Mouse (Mus musculus) gastrocnemius, adult 2 months (tissue): ENCODE measurements around the gene Cdk5rap3. TPM values are rescaled to one million over a fixed set of nuclear protein-coding genes. Genes with fewer than 3 reads are reported as not detected.

Source experiments
- DNase-seq: peaks from one replicate; pipeline ENCODE4 v3.0.0; 2022
- H3K27ac ChIP-seq: fragments of 200-600 bp; 2 replicates; pipeline ENCODE4 v1.8.1; 2022; ENCODE audit warnings: mild to moderate bottlenecking
- H3K4me3 ChIP-seq: fragments of 200-600 bp; 2 replicates; pipeline ENCODE4 v1.8.1; 2022; ENCODE audit warnings: mild to moderate bottlenecking, moderate library complexity
- CTCF ChIP-seq: fragments of 200-600 bp; IDR thresholded peaks from 2 replicates; pipeline ENCODE4 v1.8.1; 2022; ENCODE audit warnings: antibody characterized with exemption, mild to moderate bottlenecking, moderate library complexity
- intact Hi-C: fragments of 180-260 bp; cut with DNase I; formaldehyde crosslinking; loops from one replicate; pipeline ENCODE4 v1.15.1; 2025
- total RNA-seq, 2 experiments: library from RNA; stranded (reverse); gene quantifications; 2 replicates each; pipeline ENCODE4 v1.2.3; 2021

Cdk5rap3 gene
- total RNA-seq, 2 experiments from 2014 or later, result 21.5 to 24.0 TPM

- Histone ChIP-seq H3K4me3 (peak overlapping the region; percentile 34; the same call in 1 of the 2 replicates), H3K27ac (peak overlapping the region; percentile 92)
- DNase-seq, result peak; percentile 95
- intact Hi-C loops, result loop anchor here (5.0 kb wide), 3 partner anchors 83 to 308 kb away; partner anchors contain the start of gene Snx11
- peak; percentile 93 for TF ChIP-seq CTCF
Observed at GRCm38 (mm10) chr11:96860564-96860963, 55.7 kb downstream of the Cdk5rap3 start.

GRCm38 (mm10) chr11:96859635-96860034 is 56.7 kb downstream of the Cdk5rap3 start:
- intact Hi-C loops, result loop anchor here (5.0 kb wide), 3 partner anchors 82 to 307 kb away; partner anchors contain the start of gene Snx11
- Histone ChIP-seq H3K27ac (peak overlapping the region; percentile 92; the same call in 1 of the 2 replicates), H3K4me3 (no peak overlapping the region)
- TF ChIP-seq CTCF, result no peak
- DNase-seq, result no peak

- H3K27ac ChIP-seq, result no peak overlapping the region
- DNase-seq, result no peak
- TF ChIP-seq CTCF, result no peak
- no peak overlapping the region for H3K4me3 ChIP-seq
- intact Hi-C loops, result no loop called here
Observed at GRCm38 (mm10) chr11:96857446-96857845, 58.9 kb downstream of the Cdk5rap3 start.

Other genes with a start within 250 kb of the Cdk5rap3 start
- 10 to 100 TPM; 11.1 to 13.6 TPM for gene Snx11, start 138.9 kb downstream of the Cdk5rap3 start, total RNA-seq
- gene Cbx1, start 127.4 kb downstream of the Cdk5rap3 start, total RNA-seq, result 10 to 100 TPM; 35.0 to 42.0 TPM
- 100 to 1,000 TPM; 395 to 484 TPM for gene Nfe2l1, start 86.5 kb downstream of the Cdk5rap3 start, total RNA-seq
- gene Copz2, start 66.6 kb downstream of the Cdk5rap3 start, total RNA-seq, result 10 to 100 TPM; 21.4 to 31.0 TPM
- not detected for gene Prr15l, start 11.6 kb upstream of the Cdk5rap3 start, total RNA-seq
- gene Pnpo, start 27.5 kb upstream of the Cdk5rap3 start, total RNA-seq, result 1 to 10 TPM; 7.4 to 8.2 TPM
- gene Sp2, start 66.5 kb upstream of the Cdk5rap3 start, total RNA-seq, result 10 to 100 TPM; 10.4 to 11.0 TPM
- under 1 TPM in 1 of 2 experiments, not detected in 1; 0.10 TPM for gene Sp6, start 96.9 kb upstream of the Cdk5rap3 start, total RNA-seq
- gene Scrn2, start 113.4 kb upstream of the Cdk5rap3 start, total RNA-seq, result 10 to 100 TPM; 10.4 to 11.4 TPM
- not detected for gene Lrrc46, start 124.9 kb upstream of the Cdk5rap3 start, total RNA-seq
- 10 to 100 TPM; 36.9 to 50.7 TPM for gene Mrpl10, start 125.1 kb upstream of the Cdk5rap3 start, total RNA-seq
- gene Osbpl7, start 134.1 kb upstream of the Cdk5rap3 start, total RNA-seq, result 1 to 10 TPM; 2.2 to 4.3 TPM
- under 1 TPM; 0.17 to 0.48 TPM for gene Tbx21, start 198.8 kb upstream of the Cdk5rap3 start, total RNA-seq
- gene Tbkbp1, start 235.0 kb upstream of the Cdk5rap3 start, total RNA-seq, result 1 to 10 TPM; 4.0 to 6.1 TPM